Mouse (Mus musculus) hindbrain, embryonic 12.5 days (tissue): ENCODE data around the gene Hadhb. TPM values are rescaled to one million over a fixed set of nuclear protein-coding genes. Genes with fewer than 3 reads are reported as not detected.

Experiments
- ATAC-seq: fragments of 200-750 bp; cut with Nextera tagmentation; 2 replicates; pipeline ENCODE4 v1.8.0; 2017; ENCODE audit warnings: moderate TSS enrichment; ENCODE audit not compliant: low FRiP score
- H3K27ac ChIP-seq: fragments of 300-500 bp; sonication (generic); 2 replicates; pipeline ENCODE4 v1.5.1; 2016; ENCODE audit warnings: mild to moderate bottlenecking
- H3K27me3 ChIP-seq: fragments of 300-500 bp; sonication (generic); 2 replicates; pipeline ENCODE4 v1.6.1; 2016; ENCODE audit warnings: mild to moderate bottlenecking
- H3K36me3 ChIP-seq: fragments of 300-500 bp; sonication (generic); 2 replicates; pipeline ENCODE4 v1.6.1; 2016; ENCODE audit warnings: mild to moderate bottlenecking
- H3K4me1 ChIP-seq: fragments of 300-500 bp; sonication (generic); 2 replicates; pipeline ENCODE4 v1.6.1; 2016
- H3K4me2 ChIP-seq: fragments of 300-500 bp; sonication (generic); replicated peaks from 2 replicates; pipeline ENCODE4 v1.6.1; 2016; ENCODE audit warnings: mild to moderate bottlenecking
- H3K4me3 ChIP-seq: fragments of 300-500 bp; sonication (generic); 2 replicates; pipeline ENCODE4 v1.5.1; 2016; ENCODE audit warnings: mild to moderate bottlenecking
- H3K9ac ChIP-seq: fragments of 300-500 bp; sonication (generic); 2 replicates; pipeline ENCODE4 v1.6.1; 2016; ENCODE audit warnings: mild to moderate bottlenecking, moderate library complexity
- H3K9me3 ChIP-seq: fragments of 300-500 bp; sonication (generic); replicated peaks from 2 replicates; pipeline ENCODE4 v1.6.1; 2016; ENCODE audit warnings: mild to moderate bottlenecking
- WGBS: fragments of 180-500 bp; shearing (Covaris S2); methylation state at CpG from one replicate; pipeline ENCODE4 v1.1.7; 2016; 5-methylcytosine and 5-hydroxymethylcytosine counted together
- polyA plus RNA-seq: library from polyadenylated mRNA; unstranded; fragments of >200 nt; fragmentation: Nextera tagmentation; extraction: Ambion mirVana; gene quantifications from 2 replicates; pipeline ENCODE4 v1.2.1, GENCODE M21; 2016

Gene Hadhb
- polyA plus RNA-seq, 1 experiment from 2014 or later = 84.8 TPM

DNA sequence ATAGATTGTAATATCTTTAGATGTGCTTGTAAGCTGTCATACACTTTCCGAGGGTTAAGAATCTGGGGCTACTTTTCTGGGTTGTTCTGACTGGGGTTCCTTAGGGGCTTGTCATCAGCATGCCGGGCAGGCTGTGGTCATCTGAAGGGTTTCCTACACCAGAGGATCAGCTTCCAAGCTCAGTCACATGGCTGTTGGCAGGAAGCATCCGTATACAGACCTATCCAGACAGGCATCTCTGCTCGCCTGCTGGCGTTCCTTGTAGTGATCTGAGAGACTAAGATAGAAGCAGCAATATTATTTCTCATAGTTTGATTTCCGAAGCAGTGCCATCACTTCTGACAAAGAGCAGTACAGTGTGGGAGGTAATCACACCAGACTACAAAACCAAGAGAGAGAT is 4.6 kb downstream of the Hadhb start:
- 90% methylated on average over 6 of the region's 6 CpGs for WGBS
- Histone ChIP-seq H3K4me1 (peaks cover 10% of the 10 kb centered on the region), H3K9ac (no peak overlapping the region), H3K27ac (no peak overlapping the region), H3K36me3 (no peaks in the 10 kb centered on the region), H3K4me3 (no peak overlapping the region), H3K27me3 (no peaks in the 10 kb centered on the region), H3K9me3 (no peaks in the 10 kb centered on the region), H3K4me2 (no peak overlapping the region)
- ATAC-seq = no peak

DNA sequence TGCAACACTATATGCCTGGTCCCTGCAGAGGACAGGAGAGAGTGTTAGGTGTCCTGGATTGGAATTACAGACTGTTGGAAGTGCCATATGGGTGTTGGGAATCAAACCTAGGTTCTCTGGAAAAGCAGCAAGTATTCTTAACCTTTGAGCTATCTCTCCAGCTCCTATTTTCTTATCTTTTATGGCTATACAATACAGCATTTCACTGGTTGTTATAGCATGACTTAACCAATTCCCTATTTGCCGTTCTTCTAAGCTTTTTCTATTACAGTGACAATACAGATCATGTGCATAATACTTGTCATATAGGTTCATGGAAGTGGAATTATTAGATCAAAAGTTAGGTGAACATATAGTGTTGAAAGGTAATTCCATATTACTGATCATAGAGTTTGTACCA is 6.8 kb downstream of the Hadhb start:
- 88% methylated on average over 1 of the region's 1 CpGs for WGBS
- H3K27me3 ChIP-seq = no peaks in the 10 kb centered on the region
- H3K9ac ChIP-seq = no peak overlapping the region
- no peak overlapping the region for H3K27ac ChIP-seq
- no peak overlapping the region for H3K4me3 ChIP-seq
- no peak overlapping the region for H3K4me2 ChIP-seq
- H3K9me3 ChIP-seq = no peaks in the 10 kb centered on the region
- no peaks in the 10 kb centered on the region for H3K36me3 ChIP-seq
- no peak for ATAC-seq
- 0 out of 2 replicates have a peak, but pooled peaks cover 2% of the 10 kb centered on the region for H3K4me1 ChIP-seq

DNA sequence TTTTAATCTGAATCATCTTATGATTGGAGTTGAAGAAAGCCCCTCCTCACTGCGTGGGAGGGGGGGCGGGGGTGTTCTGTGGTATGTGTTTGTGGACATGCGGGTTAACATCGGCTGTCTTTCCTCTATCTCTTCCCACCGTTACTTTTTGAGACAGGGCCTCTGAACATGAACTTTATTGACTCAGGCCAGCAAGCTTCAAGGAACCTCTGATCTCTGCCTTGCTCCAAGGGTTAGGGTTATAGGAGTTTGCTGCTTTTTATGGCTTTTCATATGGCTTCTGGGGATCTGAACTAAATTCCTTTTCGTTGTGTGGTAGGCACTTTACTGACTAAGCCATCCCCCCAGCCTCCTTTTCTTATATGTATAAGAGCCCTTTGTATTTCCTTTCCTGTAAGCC is 7.3 kb downstream of the Hadhb start:
- no peaks in the 10 kb centered on the region for H3K36me3 ChIP-seq
- no peak for ATAC-seq
- no peaks in the 10 kb centered on the region for H3K9me3 ChIP-seq
- no peak overlapping the region for H3K4me3 ChIP-seq
- no peak overlapping the region for H3K4me2 ChIP-seq
- H3K27ac ChIP-seq = no peak overlapping the region
- H3K27me3 ChIP-seq = no peaks in the 10 kb centered on the region
- H3K4me1 ChIP-seq = no peaks in the 10 kb centered on the region
- H3K9ac ChIP-seq = no peak overlapping the region
- 90% methylated on average over 6 of the region's 6 CpGs for WGBS

DNA sequence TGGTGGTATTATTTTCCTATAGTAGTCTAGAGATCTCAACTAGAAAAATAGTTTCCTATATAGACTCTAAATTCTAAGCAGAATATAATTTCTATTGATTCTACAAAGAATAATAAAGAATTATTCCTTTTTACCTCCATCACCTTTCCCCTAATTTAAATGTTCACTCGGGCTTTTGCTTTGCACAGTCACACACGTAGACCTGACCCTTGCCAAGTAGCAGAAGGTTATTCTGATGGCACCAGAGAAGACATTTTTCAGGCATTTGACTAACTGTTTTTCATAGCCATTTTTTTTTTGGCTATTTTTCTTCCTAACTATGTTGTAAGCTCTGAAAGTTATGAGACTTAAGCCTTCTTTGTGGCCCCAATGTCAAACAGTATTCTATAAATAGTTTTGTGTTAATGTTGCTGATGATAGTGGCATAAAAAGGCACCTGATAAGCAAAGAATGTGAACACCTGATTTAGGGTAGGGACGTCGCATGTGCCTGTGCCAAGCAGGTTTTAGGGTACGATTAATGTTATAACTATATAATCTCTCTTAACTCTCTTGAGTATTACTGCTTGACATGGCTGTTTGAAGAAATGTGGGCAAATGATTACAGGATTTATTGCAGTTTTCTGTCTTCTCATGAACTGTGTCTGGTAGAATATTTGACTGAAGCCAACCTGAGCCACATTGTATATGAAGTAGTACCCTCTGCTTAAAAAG is 10.3 kb downstream of the Hadhb start:
- Histone ChIP-seq H3K4me3 (no peak overlapping the region), H3K9ac (no peak overlapping the region), H3K4me1 (no peaks in the 10 kb centered on the region), H3K27me3 (no peaks in the 10 kb centered on the region), H3K36me3 (peaks cover 20% of the 10 kb centered on the region), H3K27ac (no peak overlapping the region), H3K4me2 (no peak overlapping the region), H3K9me3 (no peaks in the 10 kb centered on the region)
- whole genome bisulfite sequencing = 93% methylated on average over 5 of the region's 5 CpGs
- ATAC-seq = no peak

DNA sequence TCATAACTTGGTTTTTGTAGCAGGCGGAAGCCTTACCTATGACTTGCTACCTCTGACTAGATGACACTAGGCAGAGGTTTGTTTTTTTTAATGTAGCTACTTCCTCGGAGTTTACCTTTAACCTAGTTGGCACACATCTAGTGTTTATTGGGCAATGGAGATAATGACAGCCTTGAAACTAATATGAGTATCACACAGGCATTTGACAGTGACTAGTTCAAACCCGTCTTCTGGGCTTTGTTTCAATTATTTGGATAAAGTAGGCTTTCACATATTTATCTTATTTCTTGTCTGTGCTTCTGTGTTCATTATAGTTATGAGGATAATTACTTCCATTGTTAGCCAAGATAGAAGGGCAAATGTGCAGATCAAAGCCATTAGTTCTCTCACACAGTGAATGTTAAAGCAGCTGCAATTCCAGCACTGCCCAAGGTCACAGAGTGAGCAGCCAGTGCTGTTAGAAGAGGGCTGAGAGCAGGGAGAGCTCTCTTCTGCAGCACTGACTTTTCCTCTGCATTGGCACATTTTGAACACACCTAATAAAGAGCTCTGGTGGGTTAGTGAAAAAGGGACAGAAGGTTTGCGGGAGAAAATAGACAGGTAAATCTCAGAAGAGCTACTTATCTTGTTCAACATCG is 15.4 kb downstream of the Hadhb start:
- WGBS = 94% methylated on average over 5 of the region's 5 CpGs
- H3K27me3 ChIP-seq = no peaks in the 10 kb centered on the region
- no peak overlapping the region for H3K4me3 ChIP-seq
- no peaks in the 10 kb centered on the region for H3K4me1 ChIP-seq
- H3K4me2 ChIP-seq = no peak overlapping the region
- peaks cover 38% of the 10 kb centered on the region for H3K36me3 ChIP-seq
- no peaks in the 10 kb centered on the region for H3K9me3 ChIP-seq
- no peak overlapping the region for H3K9ac ChIP-seq
- H3K27ac ChIP-seq = no peak overlapping the region
- ATAC-seq = no peak

DNA sequence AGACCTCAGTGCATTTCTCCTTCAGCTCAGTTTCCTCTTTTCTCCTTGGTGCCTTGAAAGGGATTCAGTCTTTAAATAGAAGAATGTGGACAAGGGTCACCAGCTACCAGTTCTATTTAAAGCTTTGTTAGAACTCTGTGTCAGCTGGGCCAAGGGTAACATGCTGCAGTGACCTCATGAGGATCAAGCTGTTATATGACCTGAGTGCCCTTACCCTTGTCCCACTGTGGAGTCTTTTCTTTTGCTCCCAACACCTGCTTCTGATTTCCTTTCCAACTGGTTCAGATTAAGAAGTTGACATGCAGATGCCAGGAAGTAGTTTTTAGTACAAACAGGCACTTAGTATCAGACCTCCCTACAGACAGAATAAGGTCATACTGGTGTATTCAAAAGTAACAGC is 17.1 kb downstream of the Hadhb start:
- H3K9ac ChIP-seq = no peak overlapping the region
- no peak for ATAC-seq
- H3K4me1 ChIP-seq = no peaks in the 10 kb centered on the region
- H3K9me3 ChIP-seq = no peaks in the 10 kb centered on the region
- H3K36me3 ChIP-seq = peaks cover 54% of the 10 kb centered on the region
- H3K4me2 ChIP-seq = no peak overlapping the region
- no peaks in the 10 kb centered on the region for H3K27me3 ChIP-seq
- no peak overlapping the region for H3K27ac ChIP-seq
- no peak overlapping the region for H3K4me3 ChIP-seq

DNA sequence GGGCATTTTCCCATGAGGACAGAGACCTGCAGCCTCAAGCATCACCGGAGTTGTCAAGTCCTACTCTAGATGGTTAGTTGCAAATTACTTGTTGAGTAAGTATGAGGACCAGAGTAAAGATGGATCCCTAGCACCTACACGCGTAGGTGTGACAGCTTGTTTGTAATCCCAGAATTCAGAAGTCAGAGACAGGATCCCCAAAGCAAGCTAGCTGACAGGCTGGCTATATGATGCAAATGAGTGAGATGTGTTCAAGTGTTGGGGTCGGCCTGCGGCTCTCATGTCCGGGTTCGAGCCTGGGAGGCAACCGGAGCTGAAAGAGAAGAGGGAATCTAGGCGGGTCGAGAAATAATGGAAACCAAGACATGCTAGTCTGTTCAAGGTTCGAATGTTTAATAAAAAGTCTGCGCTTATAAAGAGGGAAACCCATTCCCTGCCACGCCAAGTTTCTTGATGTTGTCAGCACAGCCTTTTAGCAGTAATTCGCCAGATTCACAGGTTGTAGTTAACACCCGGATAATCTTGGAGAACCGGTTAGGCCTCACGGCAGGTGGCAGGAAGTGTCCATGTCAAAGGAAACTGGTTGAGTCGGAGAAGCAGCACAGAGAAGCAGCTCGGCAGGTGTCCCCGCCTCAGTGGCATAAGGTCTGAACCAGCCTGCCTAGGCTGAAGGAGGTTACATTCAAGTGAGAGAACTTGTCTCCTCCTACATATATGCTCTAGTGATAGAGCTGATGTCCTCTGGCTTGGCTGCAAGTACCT is 18.1 kb downstream of the Hadhb start:
- no peaks in the 10 kb centered on the region for H3K4me1 ChIP-seq
- 46% methylated on average over 20 of the region's 20 CpGs for WGBS
- no peak overlapping the region for H3K27ac ChIP-seq
- no peak overlapping the region for H3K4me3 ChIP-seq
- no peak overlapping the region for H3K9ac ChIP-seq
- peaks cover 57% of the 10 kb centered on the region for H3K36me3 ChIP-seq
- H3K27me3 ChIP-seq = no peaks in the 10 kb centered on the region
- H3K4me2 ChIP-seq = no peak overlapping the region
- no peak for ATAC-seq
- H3K9me3 ChIP-seq = no peaks in the 10 kb centered on the region

DNA sequence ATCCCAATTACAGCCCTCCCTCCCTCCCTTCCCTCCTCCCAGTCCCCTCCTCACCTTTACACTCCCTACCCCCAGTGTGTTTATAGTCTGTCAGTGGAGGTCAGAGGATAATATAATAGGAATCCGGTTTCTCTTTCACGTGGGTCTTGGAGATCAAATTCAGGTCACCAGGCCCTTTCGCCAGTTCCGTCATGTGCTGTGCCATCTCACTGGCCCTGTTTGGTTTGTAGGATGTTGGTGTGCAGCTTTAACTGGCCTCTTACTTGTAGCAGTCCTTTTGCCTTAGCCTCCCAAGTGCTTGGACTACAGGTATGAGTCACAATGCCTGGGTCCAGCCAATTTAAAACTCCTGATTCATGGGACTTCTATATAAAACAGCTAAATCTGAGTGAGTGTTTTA is 20.8 kb downstream of the Hadhb start:
- Histone ChIP-seq H3K4me2 (no peak overlapping the region), H3K4me3 (no peak overlapping the region), H3K36me3 (peaks cover 52% of the 10 kb centered on the region), H3K9ac (no peak overlapping the region), H3K4me1 (no peaks in the 10 kb centered on the region), H3K27me3 (no peaks in the 10 kb centered on the region), H3K9me3 (no peaks in the 10 kb centered on the region), H3K27ac (no peak overlapping the region)
- 67% methylated on average over 4 of the region's 4 CpGs for WGBS
- ATAC-seq = no peak

DNA sequence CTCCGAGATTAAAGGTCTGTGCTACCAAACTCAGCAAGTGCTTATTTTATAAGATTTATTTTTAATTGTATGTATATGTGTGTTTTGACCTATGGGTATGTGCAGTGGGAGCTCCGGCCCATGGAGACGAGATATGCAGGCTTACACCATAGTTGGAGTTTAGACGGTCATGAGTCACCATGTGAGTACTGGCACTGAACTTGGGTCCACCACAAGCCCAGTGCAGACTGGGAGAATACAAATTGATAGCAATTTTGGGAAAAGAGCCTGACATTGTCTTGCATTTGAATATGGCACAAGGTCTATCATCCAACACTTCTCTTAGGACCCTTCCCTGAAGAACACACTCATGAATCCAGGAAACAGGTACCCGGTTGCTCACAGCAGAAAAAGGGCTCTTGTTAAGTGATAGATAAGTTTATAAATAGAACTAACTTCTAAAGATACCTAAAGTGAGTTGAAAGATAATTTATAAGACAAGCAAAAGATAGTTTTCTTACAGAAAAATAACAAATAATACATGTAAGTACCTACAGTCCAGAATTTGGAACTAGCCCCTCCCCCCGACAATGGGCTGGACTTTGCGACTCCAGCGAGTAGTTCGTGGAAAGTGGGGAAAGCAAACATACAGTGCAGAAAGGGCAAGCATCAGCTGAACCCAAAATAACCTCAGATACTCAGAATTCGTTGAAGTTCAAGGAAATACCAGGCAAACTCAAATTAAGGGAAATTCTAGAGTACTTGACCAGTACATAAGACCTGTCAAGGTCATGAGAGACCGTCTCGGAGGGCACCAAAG is 32.8 kb downstream of the Hadhb start:
- no peaks in the 10 kb centered on the region for H3K4me1 ChIP-seq
- 95% methylated on average over 12 of the region's 12 CpGs for WGBS
- no peaks in the 10 kb centered on the region for H3K27me3 ChIP-seq
- no peak overlapping the region for H3K4me2 ChIP-seq
- ATAC-seq = no peak
- H3K4me3 ChIP-seq = no peak overlapping the region
- no peak overlapping the region for H3K27ac ChIP-seq
- no peak overlapping the region for H3K9ac ChIP-seq
- peaks cover 38% of the 10 kb centered on the region for H3K36me3 ChIP-seq
- no peaks in the 10 kb centered on the region for H3K9me3 ChIP-seq

DNA sequence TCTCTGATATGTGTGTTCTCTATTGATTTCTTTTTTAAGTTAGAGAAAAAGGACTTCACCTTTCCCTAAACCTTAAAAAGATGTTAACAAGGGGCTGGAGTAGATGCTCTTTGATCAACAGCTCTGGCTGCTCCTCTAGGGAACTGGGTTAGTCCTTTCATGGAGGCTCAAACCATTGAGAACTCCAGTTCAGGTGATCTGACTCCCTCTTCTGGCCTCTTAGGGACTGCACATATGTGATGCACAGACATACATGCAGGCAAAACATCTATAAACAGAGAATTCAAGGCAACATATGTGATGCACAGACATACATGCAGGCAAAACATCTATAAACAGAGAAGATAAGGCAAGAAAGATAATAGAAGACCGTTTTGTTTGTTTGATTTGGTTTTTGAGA is 37.4 kb downstream of the Hadhb start:
- no peak overlapping the region for H3K27ac ChIP-seq
- H3K36me3 ChIP-seq = peaks cover 14% of the 10 kb centered on the region
- no peaks in the 10 kb centered on the region for H3K9me3 ChIP-seq
- H3K4me2 ChIP-seq = no peak overlapping the region
- WGBS = 83% methylated on average over 1 of the region's 1 CpGs
- ATAC-seq = no peak
- H3K27me3 ChIP-seq = no peaks in the 10 kb centered on the region
- no peaks in the 10 kb centered on the region for H3K4me1 ChIP-seq
- H3K9ac ChIP-seq = no peak overlapping the region
- H3K4me3 ChIP-seq = no peak overlapping the region

DNA sequence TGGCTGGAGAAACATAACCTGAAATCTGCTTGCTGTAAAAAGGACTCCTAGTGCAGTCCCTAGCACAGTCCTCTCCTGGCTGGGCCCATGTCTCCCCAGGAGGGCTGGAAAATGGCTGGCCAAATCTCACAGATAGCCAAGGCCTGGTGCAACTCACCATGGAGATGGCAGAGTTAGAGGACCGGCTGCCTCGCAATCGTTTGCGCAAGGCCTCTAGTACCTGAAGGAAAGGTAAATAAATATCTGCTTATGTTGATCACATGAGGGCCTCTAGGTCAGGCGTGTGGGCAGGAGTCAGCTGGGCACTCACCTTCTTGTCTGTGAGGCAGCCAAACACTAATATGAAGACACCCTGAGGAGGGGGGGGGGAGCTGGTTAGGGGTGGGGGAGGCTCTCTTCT is 40.3 kb downstream of the Hadhb start:
- no peak overlapping the region for H3K9ac ChIP-seq
- no peaks in the 10 kb centered on the region for H3K9me3 ChIP-seq
- no peak overlapping the region for H3K4me2 ChIP-seq
- H3K36me3 ChIP-seq = no peaks in the 10 kb centered on the region
- ATAC-seq = no peak
- no peak overlapping the region for H3K4me3 ChIP-seq
- H3K27me3 ChIP-seq = no peaks in the 10 kb centered on the region
- H3K27ac ChIP-seq = no peak overlapping the region
- no peaks in the 10 kb centered on the region for H3K4me1 ChIP-seq
- WGBS = 96% methylated on average over 5 of the region's 5 CpGs

DNA sequence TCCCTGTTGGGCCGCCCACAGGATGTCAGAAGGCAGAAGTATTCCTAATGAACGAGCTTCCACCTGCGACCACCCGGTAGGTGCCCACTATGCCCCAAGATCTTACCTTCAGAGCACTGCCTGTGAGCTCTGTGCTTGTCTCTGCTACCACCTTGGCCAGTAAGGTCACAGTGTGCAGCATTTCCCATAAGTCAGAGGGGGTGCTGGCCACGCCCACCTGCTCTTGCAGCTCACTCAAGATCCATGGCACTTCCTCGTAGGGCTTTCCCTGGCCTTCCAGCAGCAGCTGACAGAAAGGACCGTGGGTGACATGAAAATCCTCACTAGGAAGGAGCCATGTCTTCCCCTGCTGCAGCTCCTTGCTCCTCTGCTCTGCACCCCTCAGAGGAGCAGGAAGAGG is 43.2 kb downstream of the Hadhb start:
- Histone ChIP-seq H3K27me3 (no peaks in the 10 kb centered on the region), H3K4me3 (no peak overlapping the region), H3K27ac (no peak overlapping the region), H3K9me3 (no peaks in the 10 kb centered on the region), H3K4me2 (no peak overlapping the region), H3K4me1 (no peaks in the 10 kb centered on the region), H3K9ac (no peak overlapping the region), H3K36me3 (no peaks in the 10 kb centered on the region)
- WGBS = 75% methylated on average over 7 of the region's 7 CpGs
- ATAC-seq = no peak
